Mouse (Mus musculus): ENCODE data around the gene Olfr1270.
"Not testable (repeated sequence)": the region's sequence is repeated elsewhere in the genome, so short reads cannot be mapped to it uniquely, and the experiment has no call there.

DNA sequence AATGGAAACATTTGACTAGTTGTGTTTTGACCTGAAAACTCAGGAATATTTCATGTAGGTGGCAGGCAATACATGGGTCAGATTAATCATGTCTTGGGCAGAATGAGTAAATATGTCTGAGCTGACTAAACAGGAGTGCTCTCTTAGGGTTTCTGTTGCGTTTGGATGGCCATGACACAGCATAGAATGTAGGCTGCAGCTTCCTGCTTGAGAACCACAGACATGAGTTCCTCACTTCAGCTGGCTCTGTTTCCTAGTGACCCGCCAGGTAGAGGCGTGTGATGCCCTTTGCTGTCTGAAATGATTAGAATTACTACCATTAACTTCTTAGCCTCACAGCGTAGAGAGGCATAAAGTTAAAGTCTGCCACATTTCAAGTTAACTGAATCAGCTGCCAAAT, 46.7 kb upstream of the Olfr1270 start:
- not testable (repeated sequence) for TF ChIP-seq GATA1 (IDR thresholded peaks at IDR 0.05; ENCODE audit: borderline replicate concordance, low read length); FLI1 (IDR thresholded peaks at IDR 0.05; ENCODE audit: low read length)

Measured in megakaryocyte, embryonic 14.5 days (primary cell).